Mouse (Mus musculus) heart, embryonic 16.5 days (tissue): ENCODE data around the gene Smarce1. TPM values are rescaled to one million over a fixed set of nuclear protein-coding genes. Genes with fewer than 3 reads are reported as not detected.
A peak's percentile ranks its signal among the peaks of the same experiment; 100 is the strongest.

Source experiments
- ATAC-seq: fragments of 200-750 bp; cut with Nextera tagmentation; replicated peaks from 2 replicates; pipeline ENCODE4 v1.8.0; 2017; ENCODE audit warnings: moderate number of reproducible peaks; ENCODE audit not compliant: insufficient read depth, low FRiP score; ENCODE audit errors: extremely low read depth
- H3K27ac ChIP-seq: fragments of 300-500 bp; sonication (generic); 2 replicates; pipeline ENCODE4 v1.5.1; 2014; ENCODE audit warnings: mild to moderate bottlenecking, low read length, control low read depth, moderate library complexity
- H3K27me3 ChIP-seq: fragments of 300-500 bp; sonication (generic); 2 replicates; pipeline ENCODE4 v1.6.1; 2014; ENCODE audit warnings: low read length, mixed read lengths; ENCODE audit not compliant: control insufficient read depth, insufficient read depth
- H3K36me3 ChIP-seq: fragments of 300-500 bp; sonication (generic); 2 replicates; pipeline ENCODE4 v1.6.1; 2014; ENCODE audit not compliant: control insufficient read depth, insufficient read depth
- H3K4me1 ChIP-seq: fragments of 300-500 bp; sonication (generic); 2 replicates; pipeline ENCODE4 v1.6.1; 2014; ENCODE audit warnings: low read length, mixed read lengths; ENCODE audit not compliant: control insufficient read depth, insufficient read depth
- H3K4me2 ChIP-seq: fragments of 300-500 bp; sonication (generic); 2 replicates; pipeline ENCODE4 v1.6.1; 2014; ENCODE audit warnings: low read depth, mild to moderate bottlenecking, control low read depth, low read length
- H3K4me3 ChIP-seq: fragments of 300-500 bp; sonication (generic); 2 replicates; pipeline ENCODE4 v1.5.1; 2014; ENCODE audit warnings: mild to moderate bottlenecking, control low read depth, low read length
- H3K9ac ChIP-seq: fragments of 300-500 bp; sonication (generic); 2 replicates; pipeline ENCODE4 v1.6.1; 2014; ENCODE audit warnings: low read length, control low read depth
- H3K9me3 ChIP-seq: fragments of 300-500 bp; sonication (generic); replicated peaks from 2 replicates; pipeline ENCODE4 v1.6.1; 2016; ENCODE audit warnings: low read length; ENCODE audit not compliant: control insufficient read depth
- WGBS: fragments of 180-500 bp; shearing (Covaris S2); extraction: QIAGEN DNeasy Blood & Tissue Kit; methylation state at CpG from one replicate; pipeline ENCODE4 v1.1.7; 2014; 5-methylcytosine and 5-hydroxymethylcytosine counted together
- polyA plus RNA-seq: library from polyadenylated mRNA; unstranded; fragments of >200 nt; fragmentation: Nextera tagmentation; extraction: Ambion mirVana; gene quantifications from 2 replicates; pipeline ENCODE4 v1.2.1, GENCODE M21; 2015

The Smarce1 gene
- polyA plus RNA-seq, 1 experiment from 2014 or later = 177 TPM

DNA sequence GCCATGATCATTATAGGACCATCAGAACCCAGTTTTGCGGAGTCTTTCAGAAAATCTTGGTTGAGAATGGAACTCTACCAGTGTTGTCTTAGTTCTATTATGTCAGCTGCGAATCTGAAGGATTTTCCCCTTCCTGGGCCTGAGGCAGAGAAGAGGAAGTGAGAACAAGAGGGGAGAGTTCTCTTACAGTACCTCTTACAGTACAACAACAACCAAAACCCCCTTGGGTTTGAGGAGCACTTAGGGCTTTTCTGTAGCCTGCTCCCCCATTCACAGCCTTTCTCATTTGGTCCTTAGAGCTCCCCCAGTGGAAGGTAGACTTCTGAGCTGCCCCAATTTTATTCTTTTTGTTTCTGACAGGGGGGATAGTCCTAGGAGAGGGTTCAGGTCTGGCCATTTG, 44.0 kb downstream of the Smarce1 start:
- H3K4me2 ChIP-seq = no peak overlapping the region
- H3K27ac ChIP-seq = no peak overlapping the region
- H3K27me3 ChIP-seq = peaks cover 21% of the 10 kb centered on the region
- ATAC-seq = no peak
- H3K9ac ChIP-seq = no peak overlapping the region
- H3K4me1 ChIP-seq = no peaks in the 10 kb centered on the region
- no peaks in the 10 kb centered on the region for H3K36me3 ChIP-seq
- H3K4me3 ChIP-seq = no peak overlapping the region
- H3K9me3 ChIP-seq = no peaks in the 10 kb centered on the region
- 74% methylated on average over 2 of the region's 2 CpGs for WGBS

DNA sequence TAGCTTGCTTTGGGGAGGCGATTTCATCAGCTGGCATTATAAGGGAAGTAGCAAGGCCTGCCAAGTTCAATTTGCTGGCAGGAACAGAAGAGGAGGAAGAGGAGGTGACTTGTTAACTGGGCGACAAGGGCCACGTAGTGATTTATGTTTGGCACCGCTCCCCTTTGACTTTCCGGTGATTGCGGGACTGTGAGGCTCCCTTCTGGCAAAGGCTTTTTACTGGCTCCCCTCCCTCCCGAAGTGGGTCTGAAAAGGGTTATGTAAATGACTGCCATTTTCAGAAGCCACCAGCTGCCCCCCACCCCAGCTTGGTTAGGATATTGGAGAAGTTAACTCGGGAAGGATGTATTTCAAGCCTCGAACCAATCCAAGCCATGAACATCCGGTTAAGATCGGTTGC, 48.2 kb downstream of the Smarce1 start:
- no peak for ATAC-seq
- WGBS = 52% methylated on average over 11 of the region's 11 CpGs
- H3K36me3 ChIP-seq = no peaks in the 10 kb centered on the region
- H3K27ac ChIP-seq = no peak overlapping the region
- H3K4me1 ChIP-seq = 0 out of 2 replicates have a peak, but pooled peaks cover 2% of the 10 kb centered on the region
- H3K4me2 ChIP-seq = no peak overlapping the region
- H3K4me3 ChIP-seq = no peak overlapping the region
- no peak overlapping the region for H3K9ac ChIP-seq
- H3K27me3 ChIP-seq = 0 out of 2 replicates have a peak, but pooled peaks cover 2% of the 10 kb centered on the region
- H3K9me3 ChIP-seq = no peaks in the 10 kb centered on the region

DNA sequence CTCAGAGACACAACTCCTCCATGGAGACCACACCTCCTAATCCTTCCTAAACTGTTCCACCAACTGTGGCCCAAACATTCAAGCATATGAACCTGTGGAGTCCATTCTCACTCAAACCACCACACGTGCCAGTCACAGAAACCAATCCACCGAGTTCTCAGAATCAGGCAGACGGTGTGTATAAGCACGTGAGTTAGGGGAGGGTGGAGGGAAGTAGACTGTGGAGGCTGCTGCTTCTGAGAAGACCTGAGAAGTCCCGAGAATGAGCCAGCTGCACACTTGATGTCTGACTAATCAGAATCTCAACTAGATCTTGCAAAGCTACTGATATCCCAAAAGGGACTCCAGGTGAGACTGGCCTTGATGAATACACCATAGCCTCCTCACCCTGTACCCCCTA, 50.7 kb downstream of the Smarce1 start:
- H3K36me3 ChIP-seq = no peaks in the 10 kb centered on the region
- H3K27me3 ChIP-seq = no peaks in the 10 kb centered on the region
- no peak overlapping the region for H3K27ac ChIP-seq
- H3K4me3 ChIP-seq = no peak overlapping the region
- no peak overlapping the region for H3K4me2 ChIP-seq
- H3K4me1 ChIP-seq = 0 out of 2 replicates have a peak, but pooled peaks cover 2% of the 10 kb centered on the region
- H3K9ac ChIP-seq = no peak overlapping the region
- no peak for ATAC-seq
- WGBS = 73% methylated on average over 5 of the region's 5 CpGs
- no peaks in the 10 kb centered on the region for H3K9me3 ChIP-seq

DNA sequence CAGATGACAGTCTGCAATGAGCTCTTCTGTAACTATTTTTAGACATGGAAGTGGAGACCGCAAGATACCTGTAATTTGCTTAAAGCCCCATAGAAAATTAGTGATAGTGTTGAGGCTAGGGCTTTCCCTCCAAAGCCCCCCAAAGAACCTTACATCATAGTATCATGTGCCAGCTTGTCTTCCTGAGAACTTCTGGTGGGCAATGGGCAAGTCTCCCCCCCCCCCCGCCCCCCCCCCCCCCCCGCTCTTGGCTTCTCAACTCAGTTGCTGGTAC, 53.0 kb downstream of the Smarce1 start:
- WGBS = 68% methylated on average over 1 of the region's 3 CpGs
- Histone ChIP-seq H3K9ac (no peak overlapping the region), H3K27me3 (no peaks in the 10 kb centered on the region), H3K4me3 (no peak overlapping the region), H3K4me2 (no peak overlapping the region), H3K27ac (no peak overlapping the region), H3K36me3 (no peaks in the 10 kb centered on the region), H3K4me1 (0 out of 2 replicates have a peak, but pooled peaks cover 2% of the 10 kb centered on the region), H3K9me3 (0 out of 2 replicates have a peak, but pooled peaks cover 3% of the 10 kb centered on the region)
- ATAC-seq = no peak

DNA sequence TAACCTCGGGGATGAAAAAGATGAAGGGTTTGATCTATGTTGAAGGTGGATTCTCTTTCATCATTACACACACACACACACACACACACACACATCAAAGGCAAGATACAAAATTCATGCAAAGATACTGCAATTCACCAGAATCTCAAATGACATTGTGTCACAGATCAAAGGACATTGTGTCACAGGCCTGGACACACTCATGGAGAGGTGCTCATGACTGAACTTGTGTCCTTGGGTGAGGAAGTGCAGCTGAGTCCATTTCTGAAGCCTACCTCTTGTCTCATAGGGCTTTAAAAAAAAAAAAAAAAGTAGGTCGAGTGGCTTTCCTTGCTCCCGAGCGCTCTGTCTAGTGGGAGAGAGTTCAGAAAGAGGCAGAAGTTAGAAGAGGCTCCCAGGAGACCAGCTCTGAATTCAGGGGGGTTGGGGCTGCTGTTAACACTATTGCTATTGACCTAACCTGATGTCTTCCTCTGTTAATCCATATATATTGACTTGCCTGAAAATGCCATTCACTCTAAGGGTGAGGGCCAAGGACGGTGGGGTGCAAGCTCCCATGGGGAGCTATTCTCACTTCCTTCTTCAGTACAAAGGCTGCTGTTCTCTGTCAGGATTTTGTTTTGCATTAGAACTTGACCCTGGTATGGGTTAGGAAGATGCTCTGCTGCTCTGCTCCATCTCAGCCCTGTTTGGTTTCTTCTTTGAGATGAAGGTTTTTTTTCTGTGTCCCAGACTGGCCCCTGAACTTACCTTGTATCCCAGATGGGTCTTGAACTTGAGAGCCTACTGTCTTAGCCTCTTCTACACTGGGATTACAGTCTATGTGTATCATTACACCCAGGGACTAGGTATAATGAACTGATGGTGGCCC, 53.5 kb downstream of the Smarce1 start:
- 0 out of 2 replicates have a peak, but pooled peaks cover 3% of the 10 kb centered on the region for H3K9me3 ChIP-seq
- H3K27ac ChIP-seq = no peak overlapping the region
- H3K9ac ChIP-seq = no peak overlapping the region
- whole genome bisulfite sequencing = 51% methylated on average over 5 of the region's 5 CpGs
- H3K4me1 ChIP-seq = 0 out of 2 replicates have a peak, but pooled peaks cover 2% of the 10 kb centered on the region
- H3K36me3 ChIP-seq = no peaks in the 10 kb centered on the region
- H3K4me2 ChIP-seq = no peak overlapping the region
- H3K27me3 ChIP-seq = no peaks in the 10 kb centered on the region
- no peak for ATAC-seq
- H3K4me3 ChIP-seq = no peak overlapping the region

DNA sequence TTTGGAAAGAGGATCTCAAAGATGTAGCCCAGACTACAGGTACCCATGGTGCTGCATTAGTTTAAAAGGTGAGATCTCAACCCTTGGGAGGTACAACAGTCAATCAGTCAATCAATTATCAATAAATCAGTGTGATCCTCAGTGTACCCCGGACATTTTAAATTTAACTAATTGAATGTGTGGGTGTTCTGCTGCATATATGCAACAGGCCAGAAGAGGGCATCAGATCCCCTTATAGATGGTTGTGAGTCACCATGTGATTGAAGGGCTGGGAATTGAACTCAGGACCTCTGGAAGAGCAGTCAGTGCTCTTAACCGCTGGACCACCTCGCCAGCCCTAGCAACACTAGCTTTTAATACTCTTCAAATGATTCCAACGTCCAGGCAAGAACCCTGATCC, 58.8 kb downstream of the Smarce1 start:
- Histone ChIP-seq H3K27me3 (no peaks in the 10 kb centered on the region), H3K27ac (no peak overlapping the region), H3K9ac (no peak overlapping the region), H3K36me3 (no peaks in the 10 kb centered on the region), H3K4me3 (no peak overlapping the region), H3K4me1 (no peaks in the 10 kb centered on the region), H3K9me3 (0 out of 2 replicates have a peak, but pooled peaks cover 3% of the 10 kb centered on the region), H3K4me2 (no peak overlapping the region)
- 77% methylated on average over 4 of the region's 4 CpGs for WGBS
- no peak for ATAC-seq

DNA sequence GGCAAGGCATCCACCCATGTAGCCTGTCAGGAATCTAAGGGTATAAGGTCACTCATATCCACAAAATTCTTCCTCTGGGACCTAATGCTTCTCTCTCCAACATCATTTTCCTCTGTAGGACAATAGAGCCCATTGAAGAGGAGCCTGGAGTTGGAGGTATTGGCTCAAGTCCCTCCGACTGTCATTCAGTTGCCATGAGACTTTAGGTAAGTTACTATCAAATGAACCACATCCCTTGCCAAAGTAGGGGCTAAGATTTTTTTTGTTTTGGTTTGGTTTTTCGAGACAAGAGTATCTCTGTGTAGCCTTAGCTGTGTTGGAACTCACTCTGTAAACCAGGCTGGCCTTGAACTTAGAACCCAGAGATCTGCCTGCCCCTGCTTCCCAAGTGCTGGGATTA, 59.4 kb downstream of the Smarce1 start:
- Histone ChIP-seq H3K4me2 (no peak overlapping the region), H3K4me1 (no peaks in the 10 kb centered on the region), H3K9me3 (0 out of 2 replicates have a peak, but pooled peaks cover 3% of the 10 kb centered on the region), H3K27me3 (no peaks in the 10 kb centered on the region), H3K4me3 (no peak overlapping the region), H3K9ac (no peak overlapping the region), H3K27ac (no peak overlapping the region), H3K36me3 (no peaks in the 10 kb centered on the region)
- 63% methylated on average over 2 of the region's 2 CpGs for WGBS
- no peak for ATAC-seq

DNA sequence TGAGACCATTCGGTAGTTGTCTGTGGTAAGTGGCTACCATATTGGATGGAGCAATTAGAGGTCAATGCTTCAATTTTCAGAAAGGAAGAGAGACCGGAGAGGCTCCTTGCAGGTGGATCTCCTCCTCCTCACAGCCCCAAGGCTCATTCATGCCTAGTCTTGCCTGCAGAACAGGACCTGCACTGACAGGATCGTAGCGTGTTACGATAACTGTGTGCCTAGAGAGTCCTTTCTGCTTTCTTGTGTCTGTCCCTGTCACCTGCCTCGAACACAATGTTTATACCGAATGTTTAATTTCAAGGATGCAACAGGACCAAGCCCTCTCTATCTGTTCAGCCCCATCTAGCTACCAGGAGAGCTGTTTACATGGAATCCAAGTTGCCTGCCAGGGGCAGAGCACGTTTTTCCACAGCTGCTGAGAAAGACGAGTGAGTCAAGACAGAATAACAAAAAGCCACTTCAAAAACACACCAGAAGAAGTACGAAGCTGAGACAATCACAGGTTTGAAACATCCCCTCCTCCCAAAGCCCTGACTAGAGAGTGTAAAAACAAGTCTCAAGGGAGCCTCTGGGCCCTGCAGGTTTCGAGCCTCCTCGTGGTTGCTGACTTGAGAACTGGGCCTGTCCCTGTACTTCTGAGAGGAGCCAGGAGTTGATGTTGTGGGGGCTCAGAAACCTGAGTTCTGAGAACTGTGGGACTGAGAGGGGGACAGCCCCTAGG, 60.1 kb downstream of the Smarce1 start:
- ATAC-seq = no peak
- 68% methylated on average over 12 of the region's 12 CpGs for WGBS
- Histone ChIP-seq H3K27ac (0 out of 2 replicates have a peak overlapping the region, but pooled peaks have one; percentile 9), H3K9ac (no peak overlapping the region), H3K27me3 (no peaks in the 10 kb centered on the region), H3K9me3 (0 out of 2 replicates have a peak, but pooled peaks cover 3% of the 10 kb centered on the region), H3K36me3 (no peaks in the 10 kb centered on the region), H3K4me1 (no peaks in the 10 kb centered on the region), H3K4me2 (no peak overlapping the region), H3K4me3 (no peak overlapping the region)

DNA sequence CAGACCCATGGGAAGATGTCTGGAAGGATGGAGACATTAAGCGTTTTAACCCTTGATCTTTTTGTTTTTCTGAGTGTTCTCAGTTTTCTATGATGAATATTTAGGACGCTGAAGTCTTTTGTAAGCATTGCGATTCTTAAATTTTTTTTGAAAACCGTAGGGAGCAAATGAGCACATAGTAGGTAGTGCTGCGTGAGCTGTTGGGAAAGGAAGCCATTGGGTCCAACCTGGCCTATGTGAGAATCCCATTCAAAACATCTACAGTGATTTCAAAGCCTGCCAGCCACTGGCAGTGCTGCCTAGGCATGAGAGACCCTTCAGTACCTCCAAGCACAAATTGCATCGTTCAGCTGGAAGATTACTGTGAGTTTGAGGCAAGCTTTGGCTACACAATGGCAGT, 60.8 kb downstream of the Smarce1 start:
- Histone ChIP-seq H3K4me2 (no peak overlapping the region), H3K36me3 (no peaks in the 10 kb centered on the region), H3K27me3 (no peaks in the 10 kb centered on the region), H3K4me1 (no peaks in the 10 kb centered on the region), H3K4me3 (no peak overlapping the region), H3K9ac (no peak overlapping the region), H3K9me3 (0 out of 2 replicates have a peak, but pooled peaks cover 3% of the 10 kb centered on the region), H3K27ac (no peak overlapping the region)
- 90% methylated on average over 6 of the region's 6 CpGs for WGBS
- ATAC-seq = no peak
